Mouse (Mus musculus) neural tube, embryonic 13.5 days (tissue): ENCODE results near the gene Zfp599. TPM values are rescaled to one million over a fixed set of nuclear protein-coding genes. Genes with fewer than 3 reads are reported as not detected.
"Not testable (repeated sequence)": the region's sequence is repeated elsewhere in the genome, so short reads cannot be mapped to it uniquely, and the experiment has no call there.

Experiments
- ATAC-seq: fragments of 200-750 bp; cut with Nextera tagmentation; 2 replicates; pipeline ENCODE4 v1.8.0; 2017; ENCODE audit warnings: low read depth, mild to moderate bottlenecking, moderate TSS enrichment, moderate library complexity
- H3K27ac ChIP-seq: fragments of 300-500 bp; sonication (generic); replicated peaks from 2 replicates; pipeline ENCODE4 v1.5.1; 2015; ENCODE audit warnings: moderate library complexity, mild to moderate bottlenecking, inconsistent platforms
- H3K27me3 ChIP-seq: fragments of 300-500 bp; sonication (generic); 2 replicates; pipeline ENCODE4 v1.6.1; 2015; ENCODE audit warnings: mild to moderate bottlenecking, inconsistent platforms
- H3K36me3 ChIP-seq: fragments of 300-500 bp; sonication (generic); 2 replicates; pipeline ENCODE4 v1.6.1; 2015; ENCODE audit warnings: mild to moderate bottlenecking, inconsistent platforms
- H3K4me1 ChIP-seq: fragments of 300-500 bp; sonication (generic); replicated peaks from 2 replicates; pipeline ENCODE4 v1.6.1; 2015; ENCODE audit warnings: inconsistent platforms
- H3K4me2 ChIP-seq: fragments of 300-500 bp; sonication (generic); 2 replicates; pipeline ENCODE4 v1.6.1; 2015; ENCODE audit warnings: inconsistent platforms, mild to moderate bottlenecking, moderate library complexity
- H3K4me3 ChIP-seq: fragments of 300-500 bp; sonication (generic); 2 replicates; pipeline ENCODE4 v1.5.1; 2015; ENCODE audit warnings: mild to moderate bottlenecking, inconsistent platforms
- H3K9ac ChIP-seq: fragments of 300-500 bp; sonication (generic); 2 replicates; pipeline ENCODE4 v1.6.1; 2015; ENCODE audit warnings: moderate library complexity, mild to moderate bottlenecking, inconsistent platforms
- H3K9me3 ChIP-seq: fragments of 300-500 bp; sonication (generic); 2 replicates; pipeline ENCODE4 v1.6.1; 2016; ENCODE audit warnings: inconsistent platforms
- WGBS: fragments of 180-500 bp; shearing (Covaris S2); methylation state at CpG from one replicate; pipeline ENCODE4 v1.1.7; 2015; 5-methylcytosine and 5-hydroxymethylcytosine counted together
- polyA plus RNA-seq: library from polyadenylated mRNA; unstranded; fragments of >200 nt; fragmentation: Nextera tagmentation; extraction: Ambion mirVana; gene quantifications from 2 replicates; pipeline ENCODE4 v1.2.1, GENCODE M21; 2015

Zfp599 gene
- polyA plus RNA-seq = 5.2 and 5.8 TPM in 2 replicates

DNA sequence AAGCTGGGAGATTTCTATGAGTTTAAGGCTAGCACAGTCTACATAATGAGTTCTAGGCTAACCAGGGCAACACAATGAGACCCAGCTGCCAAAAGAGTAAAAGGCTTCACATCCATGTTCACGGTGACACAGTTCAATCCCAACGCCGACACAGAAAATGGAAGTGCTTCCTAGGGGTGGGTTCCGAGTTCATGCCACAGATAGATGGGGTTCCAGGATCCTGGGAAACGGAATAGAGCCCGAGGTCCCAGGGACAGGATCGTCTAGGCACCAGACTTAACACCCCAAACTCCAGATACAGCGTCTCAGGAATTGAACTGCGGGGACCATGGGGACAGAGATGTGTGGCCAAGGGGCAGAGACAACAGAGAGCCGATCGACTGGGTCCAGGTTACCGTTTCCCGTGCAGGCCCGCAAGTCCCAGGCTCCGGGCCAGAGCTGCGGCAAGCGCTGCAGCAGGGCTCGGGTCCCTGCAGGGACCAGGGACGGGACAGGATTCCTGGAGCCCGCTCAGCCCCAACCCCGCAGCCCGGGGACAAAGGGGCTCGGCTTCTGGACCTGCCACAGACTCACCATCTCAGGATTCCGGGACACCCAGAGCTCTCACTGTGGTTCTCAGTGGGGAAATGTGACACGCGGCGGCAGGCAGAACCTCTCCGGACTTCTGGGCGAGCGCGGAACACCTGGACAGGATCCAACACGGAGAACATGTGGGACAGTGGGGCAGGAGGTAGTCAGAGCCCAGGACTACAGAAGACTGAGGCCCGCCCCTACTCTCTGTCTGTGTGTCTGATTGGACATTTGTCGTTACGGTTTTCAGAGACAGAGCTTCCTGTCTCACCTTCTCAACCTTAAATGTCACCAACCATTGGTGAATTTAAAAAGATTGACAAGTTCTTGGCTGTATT, at the start of gene Zfp599:
TSS of gene Zfp599 (minus strand) at position 712 of the 908 bp plus-strand sequence.
- Histone ChIP-seq H3K4me1 (peaks cover 11% of the 10 kb centered on the region; the same call in 1 of the 2 replicates), H3K36me3 (peaks cover 23% of the 10 kb centered on the region), H3K4me3 (peak within 1 kb of the TSS; percentile 67), H3K27me3 (no peaks in the 10 kb centered on the region), H3K9ac (peak within 1 kb of the TSS; percentile 85), H3K9me3 (peaks cover 10% of the 10 kb centered on the region), H3K27ac (no peak within 1 kb of the TSS), H3K4me2 (peak within 1 kb of the TSS; percentile 81)
- WGBS = 1% methylated on average over 35 of the region's 35 CpGs
- peak; percentile 92 for ATAC-seq

GRCm38 (mm10) chr9:22307920-22308262, 48.2 kb upstream of the Zfp599 start:
- Histone ChIP-seq H3K9ac (peak overlapping the region; percentile 99), H3K9me3 (peaks cover 16% of the 10 kb centered on the region; the same call in 1 of the 2 replicates), H3K36me3 (peaks cover 25% of the 10 kb centered on the region), H3K27ac (peak overlapping the region; percentile 79), H3K4me1 (peaks cover 18% of the 10 kb centered on the region), H3K4me3 (peak overlapping the region; percentile 86), H3K4me2 (peak overlapping the region; percentile 77)
- H3K27me3 ChIP-seq, ATAC-seq: not testable (repeated sequence)
- 13% methylated on average over 9 of the region's 9 CpGs for WGBS

DNA sequence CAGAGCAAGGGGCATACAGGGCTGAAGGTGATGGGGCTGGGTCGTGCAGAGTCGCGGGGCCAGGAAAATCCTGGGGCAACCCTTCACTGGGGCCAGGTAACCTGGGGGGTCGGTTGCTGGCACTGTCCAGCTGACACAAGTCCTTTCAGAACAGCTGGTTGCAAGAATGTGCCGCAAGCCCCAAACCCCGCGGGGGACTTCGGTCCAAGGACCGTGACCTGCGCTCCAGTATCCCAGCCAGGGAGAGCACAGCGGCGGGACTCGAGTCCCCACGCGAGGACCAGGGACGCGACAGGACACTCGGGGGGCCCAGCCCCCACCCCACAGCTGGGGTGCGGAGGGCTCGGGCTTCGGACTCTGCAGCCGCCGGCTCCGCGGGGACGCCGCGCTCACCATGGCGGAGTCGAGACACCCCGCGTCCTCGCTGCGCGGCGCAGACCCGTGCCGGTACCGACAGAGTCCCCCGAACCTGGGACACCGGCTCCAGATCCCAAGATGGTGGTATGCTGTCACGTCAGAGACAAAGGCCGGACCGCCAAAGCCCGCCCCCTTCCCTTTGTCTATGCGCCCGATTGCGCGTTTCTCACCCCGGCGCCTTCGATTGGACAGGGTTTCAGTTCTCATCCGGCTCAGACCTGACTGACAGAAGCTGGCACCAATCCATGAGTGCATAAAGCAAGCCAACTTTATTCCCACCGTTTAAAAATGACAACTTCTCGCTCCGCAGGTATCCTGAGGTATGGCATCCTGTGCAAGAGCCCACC, 47.6 kb upstream of the Zfp599 start, which contains the start of gene Zfp810:
TSS of gene Zfp810 (minus strand) at position 493 of the 764 bp plus-strand sequence.
- peaks cover 16% of the 10 kb centered on the region; the same call in 1 of the 2 replicates for H3K9me3 ChIP-seq
- H3K27me3 ChIP-seq = no peaks in the 10 kb centered on the region
- H3K4me3 ChIP-seq = peak within 1 kb of the TSS; percentile 86
- WGBS = under 1% methylated on average over 54 of the region's 56 CpGs
- H3K4me1 ChIP-seq = peaks cover 18% of the 10 kb centered on the region
- peaks cover 30% of the 10 kb centered on the region for H3K36me3 ChIP-seq
- H3K27ac ChIP-seq = peak within 1 kb of the TSS; percentile 92
- peak within 1 kb of the TSS; percentile 99 for H3K9ac ChIP-seq
- H3K4me2 ChIP-seq = peak within 1 kb of the TSS; percentile 77
- ATAC-seq = peak; percentile 99

GRCm38 (mm10) chr9:22306726-22307125, 47.0 kb upstream of the Zfp599 start:
- H3K27me3 ChIP-seq = no peaks in the 10 kb centered on the region
- peak overlapping the region; percentile 99 for H3K9ac ChIP-seq
- H3K36me3 ChIP-seq = peaks cover 37% of the 10 kb centered on the region
- peak overlapping the region; percentile 92 for H3K27ac ChIP-seq
- peak overlapping the region; percentile 86 for H3K4me3 ChIP-seq
- H3K4me1 ChIP-seq = peaks cover 18% of the 10 kb centered on the region
- H3K4me2 ChIP-seq = peak overlapping the region; percentile 77
- peak; percentile 60 for ATAC-seq
- WGBS = 16% methylated on average over 6 of the region's 6 CpGs
- H3K9me3 ChIP-seq = peaks cover 16% of the 10 kb centered on the region; the same call in 1 of the 2 replicates

DNA sequence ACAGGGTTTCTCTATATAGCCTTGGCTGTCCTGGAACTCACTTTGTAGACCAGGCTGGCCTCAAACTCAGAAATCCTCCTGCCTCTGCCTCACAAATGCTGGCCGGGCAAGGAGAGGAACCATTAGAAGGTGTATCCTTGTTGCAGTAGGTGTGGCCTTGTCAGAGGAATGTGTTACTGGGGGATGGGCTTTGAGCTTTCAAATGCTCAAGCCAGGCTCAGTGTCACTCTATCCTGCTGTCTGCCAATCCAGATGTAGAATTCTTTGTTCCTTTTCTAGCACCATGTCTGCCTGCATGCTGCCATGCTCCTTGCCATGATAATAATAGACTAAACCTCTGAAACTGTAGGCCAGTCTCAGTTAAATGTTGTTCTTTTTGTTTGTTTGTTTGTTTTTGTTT, 42.5 kb upstream of the Zfp599 start:
- Histone ChIP-seq H3K4me3 (no peak overlapping the region), H3K4me2 (no peak overlapping the region), H3K9me3 (peaks cover 13% of the 10 kb centered on the region; the same call in 1 of the 2 replicates), H3K27me3 (no peaks in the 10 kb centered on the region), H3K9ac (no peak overlapping the region), H3K27ac (no peak overlapping the region), H3K36me3 (peaks cover 80% of the 10 kb centered on the region), H3K4me1 (peaks cover 18% of the 10 kb centered on the region)
- no peak for ATAC-seq
- 96% methylated on average over 1 of the region's 1 CpGs for WGBS

GRCm38 (mm10) chr9:22278733-22279132, 19.0 kb upstream of the Zfp599 start:
- ATAC-seq = no peak
- no peaks in the 10 kb centered on the region for H3K27me3 ChIP-seq

GRCm38 (mm10) chr9:22268886-22269285, 9.2 kb upstream of the Zfp599 start:
- Histone ChIP-seq H3K9ac (no peak overlapping the region), H3K4me1 (no peaks in the 10 kb centered on the region), H3K9me3 (peaks cover 25% of the 10 kb centered on the region), H3K4me3 (no peak overlapping the region), H3K36me3 (peaks cover 15% of the 10 kb centered on the region), H3K27me3 (no peaks in the 10 kb centered on the region), H3K4me2 (no peak overlapping the region), H3K27ac (no peak overlapping the region)
- WGBS = 92% methylated on average over 1 of the region's 1 CpGs
- no peak for ATAC-seq

More at GRCm38 (mm10) chr9:22278733-22279132, 19.0 kb upstream of the Zfp599 start:
- H3K4me2 ChIP-seq = no peak overlapping the region
- H3K9me3 ChIP-seq = peaks cover 87% of the 10 kb centered on the region
- no peak overlapping the region for H3K27ac ChIP-seq
- WGBS = 95% methylated on average over 4 of the region's 4 CpGs
- no peak overlapping the region for H3K4me3 ChIP-seq
- H3K36me3 ChIP-seq = peaks cover 93% of the 10 kb centered on the region
- H3K9ac ChIP-seq = no peak overlapping the region
- H3K4me1 ChIP-seq = no peaks in the 10 kb centered on the region

- Histone ChIP-seq H3K27ac (no peak overlapping the region), H3K9ac (no peak overlapping the region), H3K4me2 (no peak overlapping the region), H3K4me1 (peaks cover 11% of the 10 kb centered on the region; the same call in 1 of the 2 replicates), H3K9me3 (peaks cover 7% of the 10 kb centered on the region), H3K4me3 (no peak overlapping the region), H3K36me3 (no peaks in the 10 kb centered on the region), H3K27me3 (no peaks in the 10 kb centered on the region)
- ATAC-seq = no peak
- 88% methylated on average over 10 of the region's 10 CpGs for WGBS
Observed at GRCm38 (mm10) chr9:22262611-22263010, 2.9 kb upstream of the Zfp599 start.

GRCm38 (mm10) chr9:22261594-22261993, 1.9 kb upstream of the Zfp599 start:
- Histone ChIP-seq H3K4me3 (no peak overlapping the region), H3K4me2 (no peak overlapping the region), H3K4me1 (peaks cover 11% of the 10 kb centered on the region; the same call in 1 of the 2 replicates), H3K9ac (no peak overlapping the region), H3K36me3 (0 out of 2 replicates have a peak, but pooled peaks cover 6% of the 10 kb centered on the region), H3K27me3 (no peaks in the 10 kb centered on the region), H3K9me3 (peaks cover 2% of the 10 kb centered on the region; the same call in 1 of the 2 replicates), H3K27ac (no peak overlapping the region)
- ATAC-seq = no peak
- 89% methylated on average over 1 of the region's 1 CpGs for WGBS

DNA sequence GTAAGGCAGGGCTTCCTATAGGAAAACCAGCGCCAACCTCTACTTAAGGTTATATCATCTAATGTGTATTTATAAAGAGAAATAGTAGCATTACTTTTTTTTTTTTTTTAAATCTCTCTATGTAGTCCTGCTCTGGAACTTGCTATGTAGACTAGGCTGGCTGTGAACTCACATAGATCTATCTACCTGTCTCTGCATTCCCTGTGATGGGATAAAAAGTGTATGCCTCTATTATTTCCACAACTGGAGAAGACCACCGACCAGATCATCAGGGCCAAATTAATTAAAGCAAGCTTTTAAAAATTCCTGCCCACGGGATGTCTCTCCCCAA, 362 bp upstream of the Zfp599 start:
- Histone ChIP-seq H3K27ac (no peak overlapping the region), H3K4me1 (peaks cover 11% of the 10 kb centered on the region; the same call in 1 of the 2 replicates), H3K9me3 (peaks cover 8% of the 10 kb centered on the region), H3K36me3 (peaks cover 20% of the 10 kb centered on the region), H3K27me3 (no peaks in the 10 kb centered on the region), H3K9ac (peak overlapping the region; percentile 85; the same call in 1 of the 2 replicates), H3K4me2 (peak overlapping the region; percentile 81), H3K4me3 (peak overlapping the region; percentile 67)
- no peak for ATAC-seq
- 35% methylated on average over 3 of the region's 3 CpGs for WGBS

GRCm38 (mm10) chr9:22258784-22259183, 911 bp downstream of the Zfp599 start:
- Histone ChIP-seq H3K4me2 (peak overlapping the region; percentile 81), H3K9ac (peak overlapping the region; percentile 85), H3K9me3 (peaks cover 10% of the 10 kb centered on the region), H3K4me1 (peaks cover 11% of the 10 kb centered on the region; the same call in 1 of the 2 replicates), H3K27me3 (no peaks in the 10 kb centered on the region), H3K36me3 (peaks cover 28% of the 10 kb centered on the region), H3K4me3 (peak overlapping the region; percentile 67), H3K27ac (no peak overlapping the region)
- 87% methylated on average over 8 of the region's 8 CpGs for WGBS
- ATAC-seq = no peak

- H3K4me2 ChIP-seq = no peak overlapping the region
- WGBS = 96% methylated on average over 4 of the region's 4 CpGs
- H3K36me3 ChIP-seq = peaks cover 47% of the 10 kb centered on the region
- H3K27me3 ChIP-seq = no peaks in the 10 kb centered on the region
- ATAC-seq = no peak
- H3K9ac ChIP-seq = no peak overlapping the region
- no peak overlapping the region for H3K4me3 ChIP-seq
- H3K9me3 ChIP-seq = peaks cover 10% of the 10 kb centered on the region
- peaks cover 11% of the 10 kb centered on the region; the same call in 1 of the 2 replicates for H3K4me1 ChIP-seq
- H3K27ac ChIP-seq = no peak overlapping the region
Observed at GRCm38 (mm10) chr9:22256579-22256978, 3.1 kb downstream of the Zfp599 start.
